Mouse (Mus musculus) spleen, adult 2 months (tissue): ENCODE results near the gene Eif5a.

Experiments
- CTCF ChIP-seq: fragments of 200-500 bp; IDR thresholded peaks from 2 replicates; pipeline ENCODE4 v1.5.1; 2011; ENCODE audit warnings: mild to moderate bottlenecking, inconsistent platforms; ENCODE audit not compliant: insufficient read depth, insufficient read length, insufficient replicate concordance; ENCODE audit errors: extremely low read depth
- POLR2A ChIP-seq: fragments of 200-500 bp; IDR thresholded peaks from 2 replicates; pipeline ENCODE4 v1.6.1; 2011; ENCODE audit warnings: low read depth, low read length, inconsistent platforms

DNA sequence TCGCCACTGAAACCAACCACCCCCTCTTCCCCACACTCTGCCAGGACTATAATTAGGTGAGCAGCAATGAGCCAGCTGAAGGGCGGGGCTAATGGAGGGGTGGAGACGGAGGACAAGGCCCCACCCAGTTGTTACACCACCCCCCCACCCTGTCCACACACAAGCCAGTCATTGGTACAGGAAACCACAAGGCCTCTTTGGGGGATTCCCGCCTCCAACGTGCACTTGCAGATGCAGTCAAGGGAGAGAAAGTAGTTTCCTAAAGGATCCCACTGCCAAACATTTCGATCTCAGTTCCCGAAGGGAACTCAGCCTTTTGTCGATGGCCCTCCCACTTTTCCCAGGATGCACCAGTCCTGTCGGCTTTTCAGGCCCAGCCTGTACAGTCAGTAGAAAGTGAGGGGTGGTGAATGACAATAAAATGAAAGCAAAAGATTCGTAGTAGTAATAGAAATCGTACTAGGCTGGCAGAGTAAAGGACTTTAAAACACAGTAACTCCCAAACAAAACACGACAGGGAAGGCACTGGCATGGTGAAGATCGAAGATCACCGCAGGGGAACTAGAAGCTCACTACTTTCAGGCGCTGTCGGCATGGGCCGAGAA is 2.0 kb downstream of the Eif5a start:
- TF ChIP-seq CTCF (no peak), POLR2A (no peak)
